Mouse (Mus musculus) limb, embryonic 14.5 days (tissue): ENCODE data around the gene Foxn3. TPM values are rescaled to one million over a fixed set of nuclear protein-coding genes. Genes with fewer than 3 reads are reported as not detected.

Experiments
- ATAC-seq: fragments of 200-750 bp; cut with Nextera tagmentation; 2 replicates; pipeline ENCODE4 v1.8.0; 2017; ENCODE audit warnings: low read depth, moderate number of reproducible peaks, moderate TSS enrichment; ENCODE audit not compliant: low FRiP score
- DNase-seq: peaks from one replicate; pipeline ENCODE4 v3.0.0-alpha.2; 2015; ENCODE audit warnings: low spot score
- H3K27ac ChIP-seq: fragments of 300-500 bp; sonication (generic); replicated peaks from 2 replicates; pipeline ENCODE4 v1.5.1; 2014; ENCODE audit warnings: low read depth, mild to moderate bottlenecking, low read length, moderate library complexity, mixed read lengths
- H3K27me3 ChIP-seq: fragments of 300-500 bp; sonication (generic); 2 replicates; pipeline ENCODE4 v1.6.1; 2014; ENCODE audit warnings: low read length, mixed read lengths; ENCODE audit not compliant: control insufficient read depth, insufficient read depth
- H3K36me3 ChIP-seq: fragments of 300-500 bp; sonication (generic); 2 replicates; pipeline ENCODE4 v1.6.1; 2014; ENCODE audit warnings: mild to moderate bottlenecking, low read length, moderate library complexity, mixed read lengths; ENCODE audit not compliant: control insufficient read depth, insufficient read depth
- H3K4me1 ChIP-seq: fragments of 300-500 bp; sonication (generic); 2 replicates; pipeline ENCODE4 v1.6.1; 2014; ENCODE audit warnings: antibody characterized with exemption, low read length, mixed read lengths; ENCODE audit not compliant: control insufficient read depth, insufficient read depth
- H3K4me2 ChIP-seq: fragments of 300-500 bp; sonication (generic); replicated peaks from 2 replicates; pipeline ENCODE4 v1.6.1; 2014; ENCODE audit warnings: low read depth, mild to moderate bottlenecking, low read length, moderate library complexity; ENCODE audit not compliant: severe bottlenecking
- H3K4me3 ChIP-seq: fragments of 300-500 bp; sonication (generic); replicated peaks from 2 replicates; pipeline ENCODE4 v1.5.1; 2014; ENCODE audit warnings: low read length
- H3K9ac ChIP-seq: fragments of 300-500 bp; sonication (generic); 2 replicates; pipeline ENCODE4 v1.6.1; 2014; ENCODE audit warnings: mild to moderate bottlenecking, low read depth, low read length, moderate library complexity; ENCODE audit not compliant: severe bottlenecking
- H3K9me3 ChIP-seq: fragments of 300-500 bp; sonication (generic); 2 replicates; pipeline ENCODE4 v1.6.1; 2016; ENCODE audit warnings: low read length; ENCODE audit not compliant: control insufficient read depth
- POLR2A ChIP-seq: fragments of 200-500 bp; IDR thresholded peaks from 2 replicates; pipeline ENCODE4 v1.8.0; 2012; ENCODE audit warnings: inconsistent platforms, mild to moderate bottlenecking, moderate library complexity, borderline replicate concordance; ENCODE audit not compliant: insufficient read depth, insufficient read length; ENCODE audit errors: extremely low read depth
- WGBS: fragments of 180-500 bp; shearing (Covaris S2); extraction: QIAGEN DNeasy Blood & Tissue Kit; methylation state at CpG from one replicate; pipeline ENCODE4 v1.1.7; 2014; 5-methylcytosine and 5-hydroxymethylcytosine counted together
- polyA plus RNA-seq, 2 experiments: library from polyadenylated mRNA; depleted of rRNA in 1 of 2; stranded (reverse) in 1 of 2; unstranded in 1 of 2; fragments of >200 nt; fragmentation: Nextera tagmentation in 1 of 2; extraction: Ambion mirVana in 1 of 2; gene quantifications; 2 replicates each; pipeline versions ENCODE4 v1.2.1 to v1.2.3; 2012 to 2014

Gene Foxn3
- polyA plus RNA-seq, 2 experiments, result 27.6 to 118 TPM

- Histone ChIP-seq H3K27ac (no peak overlapping the region), H3K4me1 (peaks cover 44% of the 10 kb centered on the region), H3K4me3 (no peak overlapping the region), H3K9ac (no peak overlapping the region), H3K27me3 (no peaks in the 10 kb centered on the region), H3K9me3 (no peaks in the 10 kb centered on the region), H3K36me3 (no peaks in the 10 kb centered on the region), H3K4me2 (no peak overlapping the region)
- 79% methylated on average over 9 of the region's 9 CpGs for WGBS
- ATAC-seq (no peak), DNase-seq (no peak)
- no peak for TF ChIP-seq POLR2A
Measured at GRCm38 (mm10) chr12:99349650-99349997, 213.8 kb downstream of the Foxn3 start.

- H3K4me3 ChIP-seq, result no peak overlapping the region
- ATAC-seq (no peak), DNase-seq (no peak)
- no peak overlapping the region for H3K9ac ChIP-seq
- WGBS, result 54% methylated on average over 10 of the region's 10 CpGs
- no peak for TF ChIP-seq POLR2A
- no peaks in the 10 kb centered on the region for H3K27me3 ChIP-seq
- no peak overlapping the region for H3K4me2 ChIP-seq
- no peaks in the 10 kb centered on the region for H3K36me3 ChIP-seq
- no peak overlapping the region for H3K27ac ChIP-seq
- peaks cover 47% of the 10 kb centered on the region for H3K4me1 ChIP-seq
- no peaks in the 10 kb centered on the region for H3K9me3 ChIP-seq
Measured at GRCm38 (mm10) chr12:99348940-99349649, 214.3 kb downstream of the Foxn3 start.

GRCm38 (mm10) chr12:99347512-99347911 lies 215.9 kb downstream of the Foxn3 start:
- H3K27ac ChIP-seq, result no peak overlapping the region
- no peak overlapping the region for H3K4me3 ChIP-seq
- DNase-seq, result no peak
- 56% methylated on average over 3 of the region's 3 CpGs for WGBS
- no peaks in the 10 kb centered on the region for H3K9me3 ChIP-seq
- TF ChIP-seq POLR2A, result no peak
- peaks cover 47% of the 10 kb centered on the region for H3K4me1 ChIP-seq
- no peak overlapping the region for H3K4me2 ChIP-seq
- no peaks in the 10 kb centered on the region for H3K36me3 ChIP-seq
- no peak for ATAC-seq
- H3K9ac ChIP-seq, result no peak overlapping the region
- no peaks in the 10 kb centered on the region for H3K27me3 ChIP-seq

- DNase-seq, result no peak
- WGBS, result 68% methylated on average over 3 of the region's 3 CpGs
- H3K4me1 ChIP-seq, result peaks cover 47% of the 10 kb centered on the region
Measured at GRCm38 (mm10) chr12:99346982-99347381, 216.4 kb downstream of the Foxn3 start.

GRCm38 (mm10) chr12:99345323-99345722 lies 218.1 kb downstream of the Foxn3 start:
- no peak for ATAC-seq
- 0 out of 2 replicates have a peak, but pooled peaks cover 1% of the 10 kb centered on the region for H3K36me3 ChIP-seq
- no peak overlapping the region for H3K4me2 ChIP-seq
- TF ChIP-seq POLR2A, result no peak
- no peak overlapping the region for H3K4me3 ChIP-seq
- no peak overlapping the region for H3K9ac ChIP-seq
- H3K27me3 ChIP-seq, result no peaks in the 10 kb centered on the region
- peaks cover 42% of the 10 kb centered on the region for H3K4me1 ChIP-seq
- no peaks in the 10 kb centered on the region for H3K9me3 ChIP-seq
- no peak overlapping the region for H3K27ac ChIP-seq
- WGBS, result 42% methylated on average over 4 of the region's 4 CpGs
- no peak for DNase-seq

More at GRCm38 (mm10) chr12:99346982-99347381, 216.4 kb downstream of the Foxn3 start:
- H3K27ac ChIP-seq, result no peak overlapping the region
- no peak for TF ChIP-seq POLR2A
- no peaks in the 10 kb centered on the region for H3K9me3 ChIP-seq
- H3K4me3 ChIP-seq, result no peak overlapping the region
- no peaks in the 10 kb centered on the region for H3K27me3 ChIP-seq
- no peak for ATAC-seq
- H3K9ac ChIP-seq, result no peak overlapping the region
- H3K4me2 ChIP-seq, result no peak overlapping the region
- H3K36me3 ChIP-seq, result no peaks in the 10 kb centered on the region
